Mouse (Mus musculus) C2C12 (cell line): Measurements from ENCODE around the gene Nqo1. TPM values are rescaled to one million over a fixed set of nuclear protein-coding genes. Genes with fewer than 3 reads are reported as not detected.

Source experiments
- H3K27me3 ChIP-seq: one replicate; pipeline ENCODE4 v1.6.1; 2011; ENCODE audit not compliant: control insufficient read depth, insufficient read depth, insufficient read length
- H3K36me3 ChIP-seq: one replicate; pipeline ENCODE4 v1.6.1; 2011; ENCODE audit not compliant: control insufficient read depth, insufficient read depth
- H3K4me3 ChIP-seq: one replicate; pipeline ENCODE4 v1.5.1; 2011; ENCODE audit warnings: mild to moderate bottlenecking, control low read depth; ENCODE audit not compliant: poor library complexity, insufficient read depth, severe bottlenecking
- H3K79me2 ChIP-seq: one replicate; pipeline ENCODE4 v1.6.1; 2011; ENCODE audit not compliant: control insufficient read depth, insufficient read depth
- H3K79me3 ChIP-seq: one replicate; pipeline ENCODE4 v1.6.1; 2011; ENCODE audit warnings: low read depth, control low read depth
- H3ac ChIP-seq: one replicate; pipeline ENCODE3; 2011; ENCODE audit warnings: low read depth; ENCODE audit not compliant: control insufficient read depth, insufficient read length
- CEBPB ChIP-seq: IDR thresholded peaks from one replicate; pipeline ENCODE4 v1.6.1; 2011; ENCODE audit warnings: low read depth, mild to moderate bottlenecking, control low read depth, moderate library complexity
- CTCF ChIP-seq: IDR thresholded peaks from one replicate; pipeline ENCODE4 v1.5.1; 2011; ENCODE audit not compliant: control insufficient read depth, insufficient read depth, insufficient read length
- FOSL1 ChIP-seq: IDR thresholded peaks from one replicate; pipeline ENCODE4 v1.8.0; 2011; ENCODE audit warnings: mild to moderate bottlenecking, low read length; ENCODE audit not compliant: poor library complexity, insufficient read depth, severe bottlenecking
- MAX ChIP-seq: IDR thresholded peaks from one replicate; pipeline ENCODE4 v1.6.1; 2011; ENCODE audit warnings: mild to moderate bottlenecking, control low read depth
- MYOD1 ChIP-seq: IDR thresholded peaks from one replicate; pipeline ENCODE4 v1.6.1; 2011; ENCODE audit warnings: low read depth; ENCODE audit not compliant: control insufficient read depth, insufficient read length
- MYOG ChIP-seq: IDR thresholded peaks from one replicate; pipeline ENCODE4 v1.6.1; 2011; ENCODE audit not compliant: control insufficient read depth, insufficient read length; ENCODE audit errors: extremely low read depth
- USF1 ChIP-seq: IDR thresholded peaks from one replicate; pipeline ENCODE4 v1.6.1; 2011; ENCODE audit warnings: low read depth, mild to moderate bottlenecking, control low read depth, moderate library complexity
- polyA plus RNA-seq: library from polyadenylated mRNA; unstranded; fragments of >200 nt; fragmentation: generic; extraction: Trizol; gene quantifications from one replicate; pipeline ENCODE4 v1.2.1, GENCODE M21; 2012; ENCODE audit warnings: missing spikeins

The Nqo1 gene
- polyA plus RNA-seq, 1 experiment = 142 TPM

- Histone ChIP-seq H3K79me2 (peaks cover 18% of the 10 kb centered on the region), H3K27me3 (no peaks in the 10 kb centered on the region), H3K4me3 (no peak overlapping the region), H3ac (no peak overlapping the region), H3K79me3 (peaks cover 1% of the 10 kb centered on the region), H3K36me3 (no peaks in the 10 kb centered on the region)
- TF ChIP-seq MYOG (no peak), CTCF (no peak), MAX (no peak), FOSL1 (no peak)
Measured at GRCm38 (mm10) chr8:107447713-107448112, 44.7 kb upstream of the Nqo1 start.

GRCm38 (mm10) chr8:107444626-107445025 is 41.6 kb upstream of the Nqo1 start:
- Histone ChIP-seq H3K79me2 (peaks cover 21% of the 10 kb centered on the region), H3K27me3 (no peaks in the 10 kb centered on the region), H3ac (no peak overlapping the region), H3K79me3 (no peaks in the 10 kb centered on the region), H3K4me3 (no peak overlapping the region), H3K36me3 (no peaks in the 10 kb centered on the region)
- no peak for TF ChIP-seq USF1
- TF ChIP-seq CTCF = no peak
- no peak for TF ChIP-seq MAX
- TF ChIP-seq FOSL1 = no peak
- TF ChIP-seq CEBPB = no peak
- no peak for TF ChIP-seq MYOD1
- no peak for TF ChIP-seq MYOG

GRCm38 (mm10) chr8:107439880-107440625 is 37.0 kb upstream of the Nqo1 start:
- no peaks in the 10 kb centered on the region for H3K27me3 ChIP-seq
- H3K36me3 ChIP-seq = no peaks in the 10 kb centered on the region
- H3ac ChIP-seq = no peak overlapping the region
- peaks cover 45% of the 10 kb centered on the region for H3K79me2 ChIP-seq
- no peak for TF ChIP-seq MYOD1
- no peak for TF ChIP-seq USF1
- no peak for TF ChIP-seq CEBPB
- no peak for TF ChIP-seq CTCF
- no peak for TF ChIP-seq FOSL1
- TF ChIP-seq MAX = no peak
- TF ChIP-seq MYOG = no peak
- H3K79me3 ChIP-seq = no peaks in the 10 kb centered on the region
- H3K4me3 ChIP-seq = no peak overlapping the region

- Histone ChIP-seq H3K79me2 (peaks cover 34% of the 10 kb centered on the region), H3K36me3 (no peaks in the 10 kb centered on the region), H3ac (no peak overlapping the region), H3K27me3 (no peaks in the 10 kb centered on the region), H3K4me3 (no peak overlapping the region), H3K79me3 (no peaks in the 10 kb centered on the region)
- TF ChIP-seq FOSL1 = no peak
Measured at GRCm38 (mm10) chr8:107437711-107438110, 34.7 kb upstream of the Nqo1 start.

GRCm38 (mm10) chr8:107436841-107437421 is 33.9 kb upstream of the Nqo1 start:
- Histone ChIP-seq H3K36me3 (no peaks in the 10 kb centered on the region), H3K27me3 (no peaks in the 10 kb centered on the region), H3K79me2 (peaks cover 34% of the 10 kb centered on the region), H3K4me3 (peak overlapping the region; percentile 67), H3K79me3 (no peaks in the 10 kb centered on the region), H3ac (peak overlapping the region; percentile 92)
- peak; percentile 27 for TF ChIP-seq USF1
- TF ChIP-seq MAX = no peak

GRCm38 (mm10) chr8:107435962-107436831 is 33.2 kb upstream of the Nqo1 start, which contains the start of gene Wwp2:
Wwp2 (plus strand) TSS chr8:107436365.
- Histone ChIP-seq H3K79me3 (no peaks in the 10 kb centered on the region), H3K27me3 (no peaks in the 10 kb centered on the region), H3K79me2 (peaks cover 34% of the 10 kb centered on the region), H3ac (peak within 1 kb of the TSS; percentile 92), H3K36me3 (no peaks in the 10 kb centered on the region), H3K4me3 (peak within 1 kb of the TSS; percentile 67)
- TF ChIP-seq USF1 = peak; percentile 92
- TF ChIP-seq MYOG = no peak
- no peak for TF ChIP-seq CTCF
- TF ChIP-seq FOSL1 = no peak
